Mouse (Mus musculus) liver, postnatal 0 days (tissue): ENCODE measurements around the gene Gm42715. TPM values are rescaled to one million over a fixed set of nuclear protein-coding genes. Genes with fewer than 3 reads are reported as not detected.
A peak's percentile ranks its signal among the peaks of the same experiment; 100 is the strongest.

Experiments used
- ATAC-seq: fragments of 200-750 bp; cut with Nextera tagmentation; 2 replicates; pipeline ENCODE4 v1.8.0; 2017; ENCODE audit warnings: mild to moderate bottlenecking, moderate library complexity
- DNase-seq: peaks from one replicate; pipeline ENCODE4 v3.0.0-alpha.2; 2016
- H3K27ac ChIP-seq: fragments of 300-500 bp; sonication (generic); 2 replicates; pipeline ENCODE4 v1.5.1; 2014; ENCODE audit warnings: antibody characterized with exemption, moderate library complexity, mild to moderate bottlenecking, low read depth
- H3K27me3 ChIP-seq: fragments of 300-500 bp; sonication (generic); 2 replicates; pipeline ENCODE4 v1.6.1; 2014; ENCODE audit warnings: low read length, control low read depth, mixed read lengths; ENCODE audit not compliant: insufficient read depth
- H3K36me3 ChIP-seq: fragments of 300-500 bp; sonication (generic); replicated peaks from 2 replicates; pipeline ENCODE4 v1.6.1; 2014; ENCODE audit warnings: mild to moderate bottlenecking, control low read depth, low read length, moderate library complexity, mixed read lengths; ENCODE audit not compliant: insufficient read depth
- H3K4me1 ChIP-seq: fragments of 300-500 bp; sonication (generic); 2 replicates; pipeline ENCODE4 v1.6.1; 2014; ENCODE audit warnings: antibody characterized with exemption, mild to moderate bottlenecking, control low read depth; ENCODE audit not compliant: insufficient read depth
- H3K4me2 ChIP-seq: fragments of 300-500 bp; sonication (generic); 2 replicates; pipeline ENCODE4 v1.6.1; 2014; ENCODE audit warnings: low read depth, mild to moderate bottlenecking, low read length, moderate library complexity, mixed read lengths
- H3K4me3 ChIP-seq: fragments of 300-500 bp; sonication (generic); 2 replicates; pipeline ENCODE4 v1.5.1; 2014; ENCODE audit warnings: low read depth, low read length
- H3K9ac ChIP-seq: fragments of 300-500 bp; sonication (generic); replicated peaks from 2 replicates; pipeline ENCODE4 v1.6.1; 2014; ENCODE audit warnings: mild to moderate bottlenecking, moderate library complexity
- H3K9me3 ChIP-seq: fragments of 300-500 bp; sonication (generic); 2 replicates; pipeline ENCODE4 v1.6.1; 2016; ENCODE audit warnings: mild to moderate bottlenecking, control low read depth, low read length, mixed read lengths
- CTCF ChIP-seq: sonication (generic); IDR thresholded peaks from 2 replicates; pipeline ENCODE4 v1.5.1; 2016; ENCODE audit warnings: antibody characterized with exemption, low read depth
- EP300 ChIP-seq: IDR thresholded peaks from 2 replicates; pipeline ENCODE4 v1.6.1; 2016; ENCODE audit warnings: antibody characterized with exemption, low read depth, mild to moderate bottlenecking
- WGBS: fragments of 180-500 bp; shearing (Covaris S2); extraction: QIAGEN DNeasy Blood & Tissue Kit; methylation state at CpG from one replicate; pipeline ENCODE4 v1.1.7; 2014; ENCODE audit not compliant: insufficient replicate concordance; 5-methylcytosine and 5-hydroxymethylcytosine counted together
- microRNA-seq: library from miRNA; unstranded; fragments of <30 nt; microRNA quantifications from one replicate; pipeline ENCODE4, GENCODE M21; 2016
- polyA plus RNA-seq: library from polyadenylated mRNA; unstranded; fragments of >200 nt; fragmentation: Nextera tagmentation; extraction: Ambion mirVana; gene quantifications from 2 replicates; pipeline ENCODE4 v1.2.1, GENCODE M21; 2015

Gm42715 gene
- polyA plus RNA-seq, 1 experiment from 2014 or later = 4.1 TPM

DNA sequence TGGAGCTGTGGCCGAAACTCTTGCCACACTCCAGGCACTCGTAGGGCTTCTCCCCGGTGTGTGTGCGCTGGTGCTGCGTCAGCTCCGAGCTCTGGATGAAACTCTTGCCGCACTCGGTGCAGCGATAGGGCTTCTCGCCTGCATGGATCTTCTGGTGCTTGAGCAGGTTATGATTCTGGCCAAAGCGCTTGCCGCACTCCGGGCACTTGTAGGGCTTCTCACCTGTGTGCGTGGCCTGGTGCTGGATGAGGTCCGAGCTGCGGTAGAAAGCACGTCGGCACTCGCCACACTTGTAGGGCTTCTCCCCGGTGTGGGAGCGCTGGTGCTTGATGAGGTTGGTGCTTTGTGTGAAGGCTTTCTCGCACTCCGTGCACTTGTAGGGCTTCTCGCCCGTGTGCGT, 92.2 kb downstream of the Gm42715 start:
- no peaks in the 10 kb centered on the region for H3K27me3 ChIP-seq
- H3K36me3 ChIP-seq = peaks cover 33% of the 10 kb centered on the region
- ATAC-seq (no peak), DNase-seq (no peak)
- H3K9me3 ChIP-seq = no peaks in the 10 kb centered on the region
- H3K4me2 ChIP-seq = no peak overlapping the region
- no peak overlapping the region for H3K9ac ChIP-seq
- WGBS = 96% methylated on average over 26 of the region's 26 CpGs
- peaks cover 10% of the 10 kb centered on the region for H3K4me1 ChIP-seq
- no peak overlapping the region for H3K4me3 ChIP-seq
- H3K27ac ChIP-seq = no peak overlapping the region
- TF ChIP-seq EP300 (no peak), CTCF (no peak)

DNA sequence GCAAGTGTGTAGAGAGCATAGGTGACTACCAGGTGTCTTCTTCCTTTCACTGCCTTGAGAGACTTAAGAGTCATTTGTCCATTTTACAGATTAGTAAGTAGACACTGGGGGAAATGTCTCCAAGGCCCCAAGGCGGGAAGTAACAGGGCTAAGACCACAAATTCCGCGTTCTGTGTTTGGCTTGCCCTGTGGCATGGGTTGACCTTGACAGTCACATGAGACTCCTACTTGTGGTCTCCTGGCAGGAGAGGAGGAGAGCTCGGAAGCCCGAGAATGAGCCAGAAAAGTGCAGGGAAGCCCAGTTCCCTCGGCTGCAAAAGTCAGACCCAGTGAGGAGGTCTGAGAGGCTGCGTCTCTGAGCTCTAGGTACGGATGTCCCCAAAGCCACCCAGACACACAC, 94.1 kb downstream of the Gm42715 start:
- ATAC-seq = no peak
- Histone ChIP-seq H3K9me3 (no peaks in the 10 kb centered on the region), H3K27ac (no peak overlapping the region), H3K4me3 (no peak overlapping the region), H3K27me3 (no peaks in the 10 kb centered on the region), H3K4me1 (peaks cover 10% of the 10 kb centered on the region), H3K36me3 (peaks cover 27% of the 10 kb centered on the region), H3K4me2 (peak overlapping the region; percentile 78; the same call in 1 of the 2 replicates), H3K9ac (no peak overlapping the region)
- 83% methylated on average over 8 of the region's 8 CpGs for WGBS
- no peak for TF ChIP-seq EP300
- TF ChIP-seq CTCF = no peak
- no peak for DNase-seq

GRCm38 (mm10) chr7:127614091-127614490, 94.7 kb downstream of the Gm42715 start:
- Histone ChIP-seq H3K4me1 (peaks cover 10% of the 10 kb centered on the region), H3K27ac (peak overlapping the region; percentile 96), H3K36me3 (peaks cover 21% of the 10 kb centered on the region), H3K9me3 (no peaks in the 10 kb centered on the region), H3K9ac (peak overlapping the region; percentile 96), H3K4me2 (peak overlapping the region; percentile 78), H3K27me3 (no peaks in the 10 kb centered on the region), H3K4me3 (peak overlapping the region; percentile 97)
- TF ChIP-seq EP300 (no peak), CTCF (no peak)
- WGBS = 35% methylated on average over 8 of the region's 8 CpGs
- ATAC-seq = peak; percentile 45
- no peak for DNase-seq

DNA sequence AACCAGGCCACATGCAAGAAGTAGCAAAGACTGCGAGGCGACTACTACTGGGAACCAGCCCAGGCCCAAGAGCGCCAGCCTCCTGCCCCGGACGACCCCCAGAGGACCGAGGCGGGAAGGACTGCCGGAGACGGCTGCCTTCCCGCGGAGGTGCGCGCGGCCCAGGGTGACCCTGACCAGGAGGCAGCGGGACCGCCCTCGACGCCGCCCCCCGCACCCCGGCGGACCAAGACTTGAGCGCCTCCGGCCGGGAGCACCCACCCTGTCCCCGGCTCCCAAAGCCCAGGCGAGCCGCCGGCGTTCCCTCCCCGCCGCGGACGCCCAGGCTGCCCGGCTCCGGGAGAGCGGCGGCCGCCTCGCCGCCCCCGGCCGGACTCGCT, 95.1 kb downstream of the Gm42715 start:
- Histone ChIP-seq H3K4me2 (peak overlapping the region; percentile 78), H3K9me3 (no peaks in the 10 kb centered on the region), H3K9ac (peak overlapping the region; percentile 96), H3K4me3 (peak overlapping the region; percentile 97), H3K4me1 (peaks cover 10% of the 10 kb centered on the region), H3K27ac (peak overlapping the region; percentile 96), H3K36me3 (peaks cover 19% of the 10 kb centered on the region), H3K27me3 (no peaks in the 10 kb centered on the region)
- peak; percentile 75 for ATAC-seq
- 0% methylated on average over 24 of the region's 44 CpGs for WGBS
- no peak for TF ChIP-seq EP300
- no peak for TF ChIP-seq CTCF
- DNase-seq = peak; percentile 70

GRCm38 (mm10) chr7:127614891-127615843, 95.8 kb downstream of the Gm42715 start, which contains the start of gene Zfp629:
Gene Zfp629 (minus strand): TSS chr7:127615797.
- DNase-seq (peak; percentile 72), ATAC-seq (peak; percentile 86)
- H3K4me2 ChIP-seq = peak within 1 kb of the TSS; percentile 78
- peaks cover 19% of the 10 kb centered on the region for H3K36me3 ChIP-seq
- no peak for TF ChIP-seq EP300
- TF ChIP-seq CTCF = no peak
- H3K27ac ChIP-seq = peak within 1 kb of the TSS; percentile 96
- WGBS = 1% methylated on average over 42 of the region's 50 CpGs
- peak within 1 kb of the TSS; percentile 96 for H3K9ac ChIP-seq
- H3K27me3 ChIP-seq = no peaks in the 10 kb centered on the region
- H3K4me3 ChIP-seq = peak within 1 kb of the TSS; percentile 97
- peaks cover 10% of the 10 kb centered on the region for H3K4me1 ChIP-seq
- no peaks in the 10 kb centered on the region for H3K9me3 ChIP-seq

DNA sequence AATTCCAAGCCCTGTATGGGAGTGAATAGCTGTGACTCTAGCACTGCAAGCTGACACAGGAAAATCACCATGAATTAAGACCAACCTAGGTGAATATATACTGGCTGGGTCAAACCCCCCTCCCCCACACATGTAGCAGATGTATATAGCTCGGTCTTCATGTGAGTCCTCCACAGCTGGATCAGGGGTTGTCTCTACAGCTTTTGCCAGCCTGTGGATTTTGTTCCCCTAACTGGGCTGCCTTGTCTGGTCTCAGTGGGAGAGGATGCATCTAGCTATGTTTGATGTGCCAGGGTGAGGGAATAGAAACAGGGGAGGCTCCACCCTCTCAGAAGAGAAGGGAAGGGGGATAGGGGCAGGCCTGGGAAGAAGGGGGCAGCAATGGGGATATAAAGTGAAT, 97.0 kb downstream of the Gm42715 start:
- 54% methylated on average over 1 of the region's 1 CpGs for WGBS
- Histone ChIP-seq H3K4me3 (no peak overlapping the region), H3K4me2 (no peak overlapping the region), H3K27ac (no peak overlapping the region), H3K9me3 (no peaks in the 10 kb centered on the region), H3K4me1 (peaks cover 10% of the 10 kb centered on the region), H3K27me3 (no peaks in the 10 kb centered on the region), H3K9ac (no peak overlapping the region), H3K36me3 (peaks cover 12% of the 10 kb centered on the region)
- no peak for TF ChIP-seq EP300
- no peak for TF ChIP-seq CTCF
- ATAC-seq (no peak), DNase-seq (no peak)

Small RNAs within 50 kb of the gene (microRNA-seq; reads per million reads assigned to microRNA genes)
- gene Gm47278 = not detected
- 1.2 reads per million for gene Mir7060

Other genes starting within 250 kb of the Gm42715 start
- gene Sephs2, start 245.5 kb upstream of the Gm42715 start, polyA plus RNA-seq = 712 and 714 TPM in 2 replicates
- 5.9 and 6.8 TPM in 2 replicates for gene Itgal, start 223.3 kb upstream of the Gm42715 start, polyA plus RNA-seq
- 4.8 and 6.4 TPM in 2 replicates for gene Zfp768, start 174.0 kb upstream of the Gm42715 start, polyA plus RNA-seq
- gene Zfp747, start 143.5 kb upstream of the Gm42715 start, polyA plus RNA-seq = 1.5 TPM in 2 replicates
- gene 9130019O22Rik, start 132.4 kb upstream of the Gm42715 start, polyA plus RNA-seq = 0.89 and 1.2 TPM in 2 replicates
- gene E430018J23Rik, start 126.0 kb upstream of the Gm42715 start, polyA plus RNA-seq = 1.9 and 2.6 TPM in 2 replicates
- gene Zfp764, start 112.8 kb upstream of the Gm42715 start, polyA plus RNA-seq = 0.98 and 1.1 TPM in 2 replicates
- gene Zfp688, start 97.5 kb upstream of the Gm42715 start, polyA plus RNA-seq = 8.7 and 10.1 TPM in 2 replicates
- gene Zfp689, start 70.4 kb upstream of the Gm42715 start, polyA plus RNA-seq = 1.4 and 1.5 TPM in 2 replicates
- gene Prr14, start 60.0 kb upstream of the Gm42715 start, polyA plus RNA-seq = 16.0 and 17.6 TPM in 2 replicates
- gene Fbrs, start 40.4 kb upstream of the Gm42715 start, polyA plus RNA-seq = 4.7 TPM in 2 replicates
- gene Srcap, start 7.6 kb upstream of the Gm42715 start, polyA plus RNA-seq = 6.7 and 7.7 TPM in 2 replicates
- gene Tmem265, start 41.8 kb downstream of the Gm42715 start, polyA plus RNA-seq = 3.3 and 3.5 TPM in 2 replicates
- 14.5 and 17.0 TPM in 2 replicates for gene Phkg2, start 53.8 kb downstream of the Gm42715 start, polyA plus RNA-seq
- gene Ccdc189, start 69.0 kb downstream of the Gm42715 start, polyA plus RNA-seq = 4.4 and 4.7 TPM in 2 replicates
- 10.3 and 12.4 TPM in 2 replicates for gene Rnf40, start 69.2 kb downstream of the Gm42715 start, polyA plus RNA-seq
- gene Zfp629, start 96.2 kb downstream of the Gm42715 start, polyA plus RNA-seq = 1.8 and 2.0 TPM in 2 replicates
- gene Bcl7c, start 189.3 kb downstream of the Gm42715 start, polyA plus RNA-seq = 20.1 and 26.5 TPM in 2 replicates
- 7.9 and 10.0 TPM in 2 replicates for gene Ctf1, start 193.2 kb downstream of the Gm42715 start, polyA plus RNA-seq
- gene Ctf2, start 212.6 kb downstream of the Gm42715 start, polyA plus RNA-seq = not detected in 2 replicates
- 1.6 and 1.9 TPM in 2 replicates for gene Fbxl19, start 225.0 kb downstream of the Gm42715 start, polyA plus RNA-seq